20 mouse cellular contexts compared by ENCODE assay signal in the genomic region with DNA sequence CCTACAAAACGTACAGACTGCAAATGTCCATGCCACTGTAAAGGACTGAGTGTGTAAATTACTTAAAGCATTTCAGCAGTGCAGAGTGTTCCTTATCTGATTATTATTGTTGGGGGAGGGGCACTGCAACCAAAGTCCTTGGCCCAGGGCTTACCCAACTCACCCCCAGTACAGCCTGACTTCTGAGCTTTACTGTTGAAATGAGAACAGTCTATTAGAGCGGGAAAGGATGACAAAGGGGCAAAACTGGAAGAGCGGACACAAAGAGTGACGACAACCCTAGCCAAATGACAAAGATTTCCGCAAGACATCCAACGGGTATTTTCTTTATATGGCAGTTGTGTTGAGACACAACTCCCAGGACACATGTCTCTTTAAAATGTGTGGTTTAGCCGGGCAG. TPM values are rescaled to one million over a fixed set of nuclear protein-coding genes. Genes with fewer than 3 reads are reported as not detected.
DNase-seq lines count a peak whose midpoint lies in the region; ATAC-seq and TF ChIP-seq lines count a peak whose summit lies in the region.
"Had no signal": no experiment of that assay in that cellular context is flagged by ENCODE, and none has a peak within 500 bp of the region (broad histone marks: within the 10 kb centered on the region; RNA-seq: fewer than 3 reads in every experiment).

No protein-coding gene starts in this region.

- 59% methylated on average over 7 of the region's 7 CpGs for WGBS in heart, embryonic 11.5 days (ENCODE audit: insufficient replicate concordance)
- WGBS in heart, adult 2 months, result 86% methylated on average over 7 of the region's 7 CpGs
- 78% methylated on average over 7 of the region's 7 CpGs for WGBS in liver, embryonic 11.5 days
- WGBS in forebrain, embryonic 16.5 days, result 88% methylated on average over 7 of the region's 7 CpGs

- no peaks in the 10 kb centered on the region for H3K9me3 ChIP-seq in heart, embryonic 11.5 days (replicated peaks; ENCODE audit: control insufficient read depth, low read length)
- H3K9me3 ChIP-seq in liver, embryonic 11.5 days (ENCODE audit: control insufficient read depth, low read length), result no peaks in the 10 kb centered on the region
- H3K9me3 ChIP-seq in ES-Bruce4 (replicated peaks; ENCODE audit: control insufficient read depth, insufficient read depth, low read length, poor library complexity, severe bottlenecking), result no peaks in the 10 kb centered on the region
- H3K9me3 ChIP-seq in forebrain, embryonic 16.5 days (ENCODE audit: control insufficient read depth, low read length), result no peaks in the 10 kb centered on the region
- H3K9me3 ChIP-seq: forebrain, embryonic 10.5 days; hindbrain, embryonic 13.5 days; intestine, embryonic 15.5 days; lung, embryonic 15.5 days; midbrain, embryonic 13.5 days; neural tube, embryonic 13.5 days had no signal

- DNase-seq in heart, adult 2 months, result no peak
- DNase-seq in liver, embryonic 11.5 days (ENCODE audit: low spot score), result peak; percentile 34
- DNase-seq in liver, result no peak
- DNase-seq in R1 (ENCODE audit: low read depth, low spot score), result peak; percentile 51
- DNase-seq: adrenal gland, adult 8-10 months; cerebellum, postnatal 10 days; gastrocnemius, postnatal 10 days; layer of hippocampus, adult 9-11 months; spleen, adult 18-20 months; thymus, postnatal 25 days had no signal

- ATAC-seq in heart, embryonic 11.5 days (replicated peaks; ENCODE audit: insufficient number of reproducible peaks, low FRiP score, low TSS enrichment), result no peak
- ATAC-seq in liver, embryonic 11.5 days (replicated peaks; ENCODE audit: low FRiP score), result no peak
- no peak for ATAC-seq in forebrain, embryonic 16.5 days

- H3K9ac ChIP-seq in heart, embryonic 11.5 days (ENCODE audit: low read depth, low read length), result no peak overlapping the region
- H3K9ac ChIP-seq in heart, adult 2 months (ENCODE audit: low read depth, low read length), result no peak overlapping the region
- H3K9ac ChIP-seq in liver, embryonic 11.5 days (ENCODE audit: low read depth, low read length), result no peak overlapping the region
- H3K9ac ChIP-seq in ES-Bruce4 (ENCODE audit: low read depth, poor library complexity, severe bottlenecking), result peak overlapping the region; percentile 78
- H3K9ac ChIP-seq in forebrain, embryonic 16.5 days (replicated peaks; ENCODE audit: low read depth, low read length), result no peak overlapping the region
- H3K9ac ChIP-seq: lung, embryonic 15.5 days had no signal

- TF ChIP-seq CTCF in heart, adult 2 months (IDR thresholded peaks at IDR 0.05), result no peak
- TF ChIP-seq CTCF in ES-Bruce4 (IDR thresholded peaks at IDR 0.05; ENCODE audit: low read depth, low read length), result no peak

- H3K27me3 ChIP-seq in heart, embryonic 11.5 days (ENCODE audit: control insufficient read depth, insufficient read depth, low read length), result no peaks in the 10 kb centered on the region
- H3K27me3 ChIP-seq in heart, adult 2 months (ENCODE audit: control insufficient read depth, insufficient read depth, low read length), result no peaks in the 10 kb centered on the region
- no peaks in the 10 kb centered on the region for H3K27me3 ChIP-seq in liver, embryonic 11.5 days (replicated peaks; ENCODE audit: control insufficient read depth, insufficient read depth, low read length)
- no peaks in the 10 kb centered on the region for H3K27me3 ChIP-seq in ES-Bruce4 (ENCODE audit: control insufficient read depth, insufficient read depth, low read length, poor library complexity, severe bottlenecking)
- H3K27me3 ChIP-seq in forebrain, embryonic 16.5 days (replicated peaks; ENCODE audit: control insufficient read depth, insufficient read depth, low read length), result no peaks in the 10 kb centered on the region
- H3K27me3 ChIP-seq: intestine, embryonic 15.5 days; lung, embryonic 15.5 days; midbrain, embryonic 13.5 days; neural tube, embryonic 13.5 days had no signal

- intact Hi-C loops in heart, adult 2 months (cut with DNase I), result no loop called here

- H3K79me2 ChIP-seq in heart, adult 2 months (replicated peaks; ENCODE audit: control insufficient read depth, insufficient read depth, low read length), result peaks cover 3% of the 10 kb centered on the region

- no peak overlapping the region for H3K4me3 ChIP-seq in heart, embryonic 11.5 days (ENCODE audit: low read depth, low read length)
- H3K4me3 ChIP-seq in heart, adult 2 months, result no peak overlapping the region
- H3K4me3 ChIP-seq in liver, embryonic 11.5 days (ENCODE audit: low read depth, low read length), result no peak overlapping the region
- H3K4me3 ChIP-seq in ES-Bruce4 (ENCODE audit: low read depth, low read length), result peak overlapping the region; percentile 29; the same call in 1 of the 2 replicates
- no peak overlapping the region for H3K4me3 ChIP-seq in forebrain, embryonic 16.5 days (replicated peaks; ENCODE audit: low read length)

- no peak for TF ChIP-seq EP300 in heart, adult 2 months (IDR thresholded peaks at IDR 0.05; ENCODE audit: insufficient read depth, low read depth, low read length)
- no peak for TF ChIP-seq EP300 in ES-Bruce4 (IDR thresholded peaks at IDR 0.05; ENCODE audit: insufficient read depth, low read depth, low read length)

- peaks cover 23% of the 10 kb centered on the region for H3K4me1 ChIP-seq in heart, embryonic 11.5 days (ENCODE audit: control insufficient read depth, insufficient read depth, low read length)
- H3K4me1 ChIP-seq in heart, adult 2 months (ENCODE audit: control insufficient read depth, insufficient read depth, low read length), result peaks cover 3% of the 10 kb centered on the region
- H3K4me1 ChIP-seq in liver, embryonic 11.5 days (replicated peaks; ENCODE audit: control insufficient read depth, insufficient read depth, low read length), result peaks cover 15% of the 10 kb centered on the region
- peaks cover 4% of the 10 kb centered on the region for H3K4me1 ChIP-seq in ES-Bruce4 (ENCODE audit: control insufficient read depth, insufficient read depth, low read length)
- H3K4me1 ChIP-seq in forebrain, embryonic 16.5 days (replicated peaks; ENCODE audit: control insufficient read depth, insufficient read depth, low read length), result peaks cover 16% of the 10 kb centered on the region

- 0 out of 2 replicates have a peak overlapping the region, but pooled peaks have one; percentile 1 for H3K27ac ChIP-seq in heart, embryonic 11.5 days (ENCODE audit: low read depth, low read length)
- no peak overlapping the region for H3K27ac ChIP-seq in heart, adult 2 months
- no peak overlapping the region for H3K27ac ChIP-seq in liver, embryonic 11.5 days (ENCODE audit: low read depth, low read length)
- peak overlapping the region; percentile 95 for H3K27ac ChIP-seq in ES-Bruce4 (ENCODE audit: insufficient read depth, low read length)
- H3K27ac ChIP-seq in forebrain, embryonic 16.5 days (ENCODE audit: low read length), result no peak overlapping the region
- H3K27ac ChIP-seq: forebrain, embryonic 10.5 days; hindbrain, embryonic 13.5 days; liver, embryonic 14.5 days; midbrain, embryonic 13.5 days; neural tube, embryonic 13.5 days had no signal

- no peak for TF ChIP-seq POLR2A in heart, adult 2 months (IDR thresholded peaks at IDR 0.05; ENCODE audit: insufficient read depth, low read depth, low read length)
- no peak for TF ChIP-seq POLR2A in ES-Bruce4 (IDR thresholded peaks at IDR 0.05; ENCODE audit: insufficient read depth, low read length)

- peaks cover 3% of the 10 kb centered on the region; the same call in 1 of the 2 replicates for H3K36me3 ChIP-seq in heart, embryonic 11.5 days (ENCODE audit: control insufficient read depth, insufficient read depth, low read length)
- peaks cover 8% of the 10 kb centered on the region for H3K36me3 ChIP-seq in heart, adult 2 months (ENCODE audit: control insufficient read depth, insufficient read depth, low read length)
- no peaks in the 10 kb centered on the region for H3K36me3 ChIP-seq in liver, embryonic 11.5 days (ENCODE audit: control insufficient read depth, insufficient read depth, low read length)
- H3K36me3 ChIP-seq in ES-Bruce4 (ENCODE audit: control insufficient read depth, insufficient read depth, low read length, poor library complexity, severe bottlenecking), result peaks cover 5% of the 10 kb centered on the region; the same call in 1 of the 2 replicates
- no peaks in the 10 kb centered on the region for H3K36me3 ChIP-seq in forebrain, embryonic 16.5 days (ENCODE audit: control insufficient read depth, insufficient read depth)
- H3K36me3 ChIP-seq: hindbrain, embryonic 13.5 days; intestine, embryonic 15.5 days; lung, embryonic 15.5 days; midbrain, embryonic 13.5 days had no signal

- no peak overlapping the region for H3K4me2 ChIP-seq in heart, embryonic 11.5 days
- H3K4me2 ChIP-seq in liver, embryonic 11.5 days, result no peak overlapping the region
- no peak overlapping the region for H3K4me2 ChIP-seq in forebrain, embryonic 16.5 days (ENCODE audit: low read length)

RNA-seq across cellular contexts. Expression of a gene that starts 1.3 kb away (rescaled TPM):
- polyA plus RNA-seq in heart, embryonic 11.5 days (2014; fragmentation: Nextera tagmentation; extraction: Ambion mirVana), result 79.6 and 83.6 TPM in 2 replicates
- 10 to 100 TPM; 34.7 to 35.1 TPM for total RNA-seq in heart, adult 2 months (2021)
- 14.1 and 30.9 TPM in 2 replicates for polyA plus RNA-seq in heart, adult 2 months (2012; rRNA removed)
- 37.2 and 38.6 TPM in 2 replicates for polyA plus RNA-seq in liver, embryonic 11.5 days (2014; fragmentation: Nextera tagmentation; extraction: Ambion mirVana)
- 401 and 402 TPM in 2 replicates for polyA plus RNA-seq in ES-Bruce4 (2011; ENCODE audit: insufficient read depth, insufficient read length, low read depth, missing spikeins)
- 77.5 and 82.5 TPM in 2 replicates for polyA plus RNA-seq in forebrain, embryonic 16.5 days (2015; fragmentation: Nextera tagmentation; extraction: Ambion mirVana)

Comparison
In these comparisons a context has a peak if more than half of its experiments do, and no peak if none do; other contexts are left out.
1. H3K27ac ChIP-seq: peak in heart, embryonic 11.5 days (single experiment) and ES-Bruce4 (single experiment); none in heart, adult 2 months (single experiment), liver, embryonic 11.5 days (single experiment) and forebrain, embryonic 16.5 days (single experiment).
2. DNase-seq: peak in liver, embryonic 11.5 days (single experiment) and R1 (single experiment); none in heart, adult 2 months (0 of 2) and liver (single experiment).